Mouse (Mus musculus) neural tube, embryonic 14.5 days (tissue): Measurements from ENCODE around the gene Grin1. TPM values are rescaled to one million over a fixed set of nuclear protein-coding genes. Genes with fewer than 3 reads are reported as not detected.
A peak's percentile ranks its signal among the peaks of the same experiment; 100 is the strongest.

ENCODE experiments used
- ATAC-seq: fragments of 200-750 bp; cut with Nextera tagmentation; 2 replicates; pipeline ENCODE4 v1.8.0; 2017; ENCODE audit warnings: low read depth, mild to moderate bottlenecking, moderate TSS enrichment, moderate library complexity
- H3K27ac ChIP-seq: fragments of 300-500 bp; sonication (generic); 2 replicates; pipeline ENCODE4 v1.5.1; 2014; ENCODE audit warnings: low read depth, mild to moderate bottlenecking, control low read depth, low read length, moderate library complexity, mixed read lengths
- H3K27me3 ChIP-seq: fragments of 300-500 bp; sonication (generic); 2 replicates; pipeline ENCODE4 v1.6.1; 2014; ENCODE audit warnings: low read length; ENCODE audit not compliant: control insufficient read depth, insufficient read depth
- H3K36me3 ChIP-seq: fragments of 300-500 bp; sonication (generic); 2 replicates; pipeline ENCODE4 v1.6.1; 2014; ENCODE audit warnings: low read length, mixed read lengths; ENCODE audit not compliant: control insufficient read depth, insufficient read depth
- H3K4me1 ChIP-seq: fragments of 300-500 bp; sonication (generic); 2 replicates; pipeline ENCODE4 v1.6.1; 2014; ENCODE audit warnings: low read length; ENCODE audit not compliant: control insufficient read depth, insufficient read depth
- H3K4me2 ChIP-seq: fragments of 300-500 bp; sonication (generic); 2 replicates; pipeline ENCODE4 v1.6.1; 2014; ENCODE audit warnings: mild to moderate bottlenecking, low read depth, low read length, control low read depth
- H3K4me3 ChIP-seq: fragments of 300-500 bp; sonication (generic); 2 replicates; pipeline ENCODE4 v1.5.1; 2014; ENCODE audit warnings: low read depth, low read length, control low read depth, mixed read lengths
- H3K9ac ChIP-seq: fragments of 300-500 bp; sonication (generic); replicated peaks from 2 replicates; pipeline ENCODE4 v1.6.1; 2014; ENCODE audit warnings: low read depth, mild to moderate bottlenecking, control low read depth, low read length, mixed read lengths
- H3K9me3 ChIP-seq: fragments of 300-500 bp; sonication (generic); 2 replicates; pipeline ENCODE4 v1.6.1; 2016; ENCODE audit warnings: low read length; ENCODE audit not compliant: control insufficient read depth
- WGBS: fragments of 180-500 bp; shearing (Covaris S2); extraction: QIAGEN DNeasy Blood & Tissue Kit; methylation state at CpG from one replicate; pipeline ENCODE4 v1.1.7; 2014; 5-methylcytosine and 5-hydroxymethylcytosine counted together
- polyA plus RNA-seq: library from polyadenylated mRNA; unstranded; fragments of >200 nt; fragmentation: Nextera tagmentation; extraction: Ambion mirVana; gene quantifications from 2 replicates; pipeline ENCODE4 v1.2.1, GENCODE M21; 2014

Grin1 gene
- polyA plus RNA-seq, 1 experiment from 2014 or later: 89.4 TPM

GRCm38 (mm10) chr2:25265897-25266656 is 52.9 kb downstream of the Grin1 start:
- Histone ChIP-seq H3K4me2 (peak overlapping the region; percentile 99), H3K27me3 (no peaks in the 10 kb centered on the region), H3K4me3 (peak overlapping the region; percentile 12; the same call in 1 of the 2 replicates), H3K9me3 (no peaks in the 10 kb centered on the region), H3K9ac (peak overlapping the region; percentile 32; the same call in 1 of the 2 replicates), H3K4me1 (peaks cover 54% of the 10 kb centered on the region), H3K27ac (peak overlapping the region; percentile 64), H3K36me3 (peaks cover 16% of the 10 kb centered on the region)
- WGBS: 58% methylated on average over 6 of the region's 6 CpGs
- ATAC-seq: no peak

GRCm38 (mm10) chr2:25264851-25265250 is 54.1 kb downstream of the Grin1 start:
- Histone ChIP-seq H3K27me3 (no peaks in the 10 kb centered on the region), H3K36me3 (peaks cover 11% of the 10 kb centered on the region), H3K4me2 (peak overlapping the region; percentile 99), H3K4me3 (peak overlapping the region; percentile 12; the same call in 1 of the 2 replicates), H3K9ac (peak overlapping the region; percentile 26), H3K9me3 (no peaks in the 10 kb centered on the region), H3K27ac (no peak overlapping the region), H3K4me1 (peaks cover 50% of the 10 kb centered on the region)
- no peak for ATAC-seq
- WGBS: 70% methylated on average over 3 of the region's 3 CpGs

GRCm38 (mm10) chr2:25264286-25264660 is 54.7 kb downstream of the Grin1 start:
- H3K4me2 ChIP-seq: peak overlapping the region; percentile 99
- H3K9me3 ChIP-seq: no peaks in the 10 kb centered on the region
- peaks cover 6% of the 10 kb centered on the region for H3K36me3 ChIP-seq
- peak overlapping the region; percentile 68; the same call in 1 of the 2 replicates for H3K9ac ChIP-seq
- H3K4me3 ChIP-seq: peak overlapping the region; percentile 71; the same call in 1 of the 2 replicates
- H3K27me3 ChIP-seq: no peaks in the 10 kb centered on the region
- WGBS: 85% methylated on average over 5 of the region's 5 CpGs
- no peak overlapping the region for H3K27ac ChIP-seq
- ATAC-seq: no peak
- H3K4me1 ChIP-seq: peaks cover 50% of the 10 kb centered on the region

GRCm38 (mm10) chr2:25263623-25264285 is 55.2 kb downstream of the Grin1 start:
- H3K27ac ChIP-seq: peak overlapping the region; percentile 68; the same call in 1 of the 2 replicates
- ATAC-seq: no peak
- peak overlapping the region; percentile 99 for H3K4me2 ChIP-seq
- 11% methylated on average over 12 of the region's 12 CpGs for WGBS
- H3K4me1 ChIP-seq: peaks cover 50% of the 10 kb centered on the region
- peak overlapping the region; percentile 71 for H3K4me3 ChIP-seq
- peaks cover under 1% of the 10 kb centered on the region for H3K36me3 ChIP-seq
- peak overlapping the region; percentile 68 for H3K9ac ChIP-seq
- no peaks in the 10 kb centered on the region for H3K27me3 ChIP-seq
- no peaks in the 10 kb centered on the region for H3K9me3 ChIP-seq

- Histone ChIP-seq H3K4me2 (peak overlapping the region; percentile 99), H3K9ac (peak overlapping the region; percentile 68), H3K4me3 (peak overlapping the region; percentile 71), H3K27ac (peak overlapping the region; percentile 68), H3K4me1 (peaks cover 50% of the 10 kb centered on the region), H3K36me3 (no peaks in the 10 kb centered on the region), H3K9me3 (no peaks in the 10 kb centered on the region), H3K27me3 (no peaks in the 10 kb centered on the region)
- under 1% methylated on average over 82 of the region's 82 CpGs for WGBS
- peak; percentile 23; the same call in 1 of the 2 replicates for ATAC-seq
These were observed 56.0 kb downstream of the Grin1 start for GRCm38 (mm10) chr2:25262795-25263622.

- H3K36me3 ChIP-seq: no peaks in the 10 kb centered on the region
- peak within 1 kb of the TSS; percentile 68 for H3K27ac ChIP-seq
- peak within 1 kb of the TSS; percentile 68 for H3K9ac ChIP-seq
- H3K4me2 ChIP-seq: peak within 1 kb of the TSS; percentile 99
- under 1% methylated on average over 39 of the region's 39 CpGs for WGBS
- H3K4me1 ChIP-seq: peaks cover 43% of the 10 kb centered on the region
- ATAC-seq: peak; percentile 98
- H3K9me3 ChIP-seq: no peaks in the 10 kb centered on the region
- H3K4me3 ChIP-seq: peak within 1 kb of the TSS; percentile 71
- H3K27me3 ChIP-seq: no peaks in the 10 kb centered on the region
These were observed 56.7 kb downstream of the Grin1 start, which contains the start of gene Tprn for GRCm38 (mm10) chr2:25262291-25262767. Gene Tprn (plus strand): TSS chr2:25262618.

- ATAC-seq: peak; percentile 2
- no peaks in the 10 kb centered on the region for H3K27me3 ChIP-seq
- H3K36me3 ChIP-seq: no peaks in the 10 kb centered on the region
- H3K9me3 ChIP-seq: no peaks in the 10 kb centered on the region
- WGBS: 48% methylated on average over 12 of the region's 12 CpGs
- H3K9ac ChIP-seq: peak overlapping the region; percentile 68
- H3K27ac ChIP-seq: peak overlapping the region; percentile 68; the same call in 1 of the 2 replicates
- peaks cover 38% of the 10 kb centered on the region for H3K4me1 ChIP-seq
- peak overlapping the region; percentile 71 for H3K4me3 ChIP-seq
- peak overlapping the region; percentile 99 for H3K4me2 ChIP-seq
These were observed 57.1 kb downstream of the Grin1 start for GRCm38 (mm10) chr2:25261870-25262269.

- WGBS: 56% methylated on average over 2 of the region's 2 CpGs
- H3K4me2 ChIP-seq: no peak overlapping the region
- H3K27me3 ChIP-seq: no peaks in the 10 kb centered on the region; the same call in 1 of the 2 replicates
- H3K27ac ChIP-seq: no peak overlapping the region
- ATAC-seq: no peak
- H3K4me1 ChIP-seq: peaks cover 20% of the 10 kb centered on the region
- H3K36me3 ChIP-seq: no peaks in the 10 kb centered on the region
- no peak overlapping the region for H3K4me3 ChIP-seq
- H3K9ac ChIP-seq: no peak overlapping the region
- no peaks in the 10 kb centered on the region for H3K9me3 ChIP-seq
These were observed 60.1 kb downstream of the Grin1 start for GRCm38 (mm10) chr2:25258887-25259286.
